Mouse (Mus musculus): ENCODE measurements around the gene Tmem185b.

DNA sequence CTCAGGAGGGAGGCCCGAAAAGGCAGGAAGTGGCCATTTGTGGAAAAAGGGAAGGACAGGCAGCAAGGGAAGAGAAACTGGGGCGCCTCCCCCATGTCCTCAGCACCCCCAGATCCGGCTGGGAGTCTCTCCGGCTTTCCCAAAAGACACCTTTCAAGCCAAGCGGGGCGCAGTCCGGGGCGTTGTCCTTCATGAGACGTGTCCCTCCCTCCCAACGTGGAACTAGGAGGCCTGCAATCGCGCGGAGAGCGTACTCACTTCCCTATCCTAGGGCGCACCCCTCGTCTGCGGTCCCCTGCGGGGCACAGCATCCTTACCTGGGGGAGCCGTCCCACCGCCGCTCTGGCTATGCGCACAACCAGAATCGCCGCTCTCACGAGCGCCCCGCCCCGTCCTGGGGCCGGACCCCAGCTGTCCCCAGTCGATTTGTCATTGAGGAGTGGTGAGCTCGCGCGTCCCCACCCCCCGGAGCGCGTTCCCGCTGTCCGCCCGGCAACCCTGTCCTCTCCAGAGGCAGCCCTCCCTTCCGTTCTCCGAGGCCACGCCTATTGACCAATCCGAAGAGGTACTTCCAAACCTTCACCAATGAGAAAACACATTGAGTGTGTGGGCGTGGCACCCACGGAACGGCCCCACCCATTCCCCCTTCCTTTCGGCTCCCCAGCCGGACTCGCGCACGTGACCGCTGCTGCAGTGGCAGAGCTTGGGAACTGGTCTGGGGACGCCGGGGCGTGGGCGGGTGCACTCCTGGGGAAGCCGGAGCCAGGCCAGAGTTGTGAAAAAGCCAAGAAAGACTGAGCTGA, 21.5 kb upstream of the Tmem185b start, which contains the start of gene Ralb:
- peak; percentile 93 for TF ChIP-seq USF1 (IDR thresholded peaks at IDR 0.05; ENCODE audit: low read depth)
- no peak for TF ChIP-seq E2F4 (IDR thresholded peaks at IDR 0.05; ENCODE audit: insufficient read depth)
- TF ChIP-seq MYOD1 (IDR thresholded peaks at IDR 0.05; ENCODE audit: control insufficient read depth in 1 of 3, insufficient read length in 2 of 3, low read depth in 2 of 3): peak in 2 of 3 experiments; percentile 45 to 76
- TF ChIP-seq REST (IDR thresholded peaks at IDR 0.05; ENCODE audit: insufficient read depth, insufficient read length): no peak
- TF ChIP-seq POLR2A (IDR thresholded peaks at IDR 0.05; ENCODE audit: insufficient read length, low read depth): peak; percentile 67
- no peak for TF ChIP-seq CEBPB (IDR thresholded peaks at IDR 0.05; ENCODE audit: insufficient read depth, poor library complexity, severe bottlenecking)
- no peak for TF ChIP-seq MAX (IDR thresholded peaks at IDR 0.05; ENCODE audit: low read depth)
